Mouse (Mus musculus) forebrain, embryonic 14.5 days (tissue): ENCODE results near the gene Sipa1. TPM values are rescaled to one million over a fixed set of nuclear protein-coding genes. Genes with fewer than 3 reads are reported as not detected.

Source experiments
- ATAC-seq: fragments of 200-750 bp; cut with Nextera tagmentation; 2 replicates; pipeline ENCODE4 v1.8.0; 2017; ENCODE audit warnings: mild to moderate bottlenecking, moderate library complexity
- DNase-seq: peaks from one replicate; pipeline ENCODE4 v3.0.0-alpha.2; 2015; ENCODE audit warnings: low spot score
- H3K27ac ChIP-seq: fragments of 300-500 bp; sonication (generic); 2 replicates; pipeline ENCODE4 v1.5.1; 2014; ENCODE audit warnings: low read depth, mild to moderate bottlenecking, control low read depth, low read length, moderate library complexity
- H3K27me3 ChIP-seq: fragments of 300-500 bp; sonication (generic); replicated peaks from 2 replicates; pipeline ENCODE4 v1.6.1; 2014; ENCODE audit warnings: low read length, control low read depth, mixed read lengths; ENCODE audit not compliant: control insufficient read depth, insufficient read depth
- H3K36me3 ChIP-seq: fragments of 300-500 bp; sonication (generic); 2 replicates; pipeline ENCODE4 v1.6.1; 2014; ENCODE audit warnings: low read length, control low read depth; ENCODE audit not compliant: control insufficient read depth, insufficient read depth
- H3K4me1 ChIP-seq: fragments of 300-500 bp; sonication (generic); 2 replicates; pipeline ENCODE4 v1.6.1; 2014; ENCODE audit warnings: antibody characterized with exemption, low read length, control low read depth; ENCODE audit not compliant: control insufficient read depth, insufficient read depth
- H3K4me2 ChIP-seq: fragments of 300-500 bp; sonication (generic); 2 replicates; pipeline ENCODE4 v1.6.1; 2014; ENCODE audit warnings: mild to moderate bottlenecking, control low read depth, low read length
- H3K4me3 ChIP-seq: fragments of 300-500 bp; sonication (generic); 2 replicates; pipeline ENCODE4 v1.5.1; 2014; ENCODE audit warnings: low read depth, low read length, control low read depth
- H3K9ac ChIP-seq: fragments of 300-500 bp; sonication (generic); 2 replicates; pipeline ENCODE4 v1.6.1; 2014; ENCODE audit warnings: mild to moderate bottlenecking, low read length, control low read depth, moderate library complexity
- H3K9me3 ChIP-seq: fragments of 300-500 bp; sonication (generic); replicated peaks from 2 replicates; pipeline ENCODE4 v1.6.1; 2016; ENCODE audit warnings: low read length, control low read depth, mixed read lengths; ENCODE audit not compliant: control insufficient read depth
- WGBS: fragments of 180-500 bp; shearing (Covaris S2); extraction: QIAGEN DNeasy Blood & Tissue Kit; methylation state at CpG from one replicate; pipeline ENCODE4 v1.1.7; 2014; 5-methylcytosine and 5-hydroxymethylcytosine counted together
- microRNA-seq: library from miRNA; unstranded; fragments of <30 nt; microRNA quantifications from one replicate; pipeline ENCODE4, GENCODE M21; 2016
- polyA plus RNA-seq: library from polyadenylated mRNA; unstranded; fragments of >200 nt; fragmentation: Nextera tagmentation; extraction: Ambion mirVana; gene quantifications from 2 replicates; pipeline ENCODE4 v1.2.1, GENCODE M21; 2014

The Sipa1 gene
- polyA plus RNA-seq, 1 experiment from 2014 or later: 9.2 TPM

DNA sequence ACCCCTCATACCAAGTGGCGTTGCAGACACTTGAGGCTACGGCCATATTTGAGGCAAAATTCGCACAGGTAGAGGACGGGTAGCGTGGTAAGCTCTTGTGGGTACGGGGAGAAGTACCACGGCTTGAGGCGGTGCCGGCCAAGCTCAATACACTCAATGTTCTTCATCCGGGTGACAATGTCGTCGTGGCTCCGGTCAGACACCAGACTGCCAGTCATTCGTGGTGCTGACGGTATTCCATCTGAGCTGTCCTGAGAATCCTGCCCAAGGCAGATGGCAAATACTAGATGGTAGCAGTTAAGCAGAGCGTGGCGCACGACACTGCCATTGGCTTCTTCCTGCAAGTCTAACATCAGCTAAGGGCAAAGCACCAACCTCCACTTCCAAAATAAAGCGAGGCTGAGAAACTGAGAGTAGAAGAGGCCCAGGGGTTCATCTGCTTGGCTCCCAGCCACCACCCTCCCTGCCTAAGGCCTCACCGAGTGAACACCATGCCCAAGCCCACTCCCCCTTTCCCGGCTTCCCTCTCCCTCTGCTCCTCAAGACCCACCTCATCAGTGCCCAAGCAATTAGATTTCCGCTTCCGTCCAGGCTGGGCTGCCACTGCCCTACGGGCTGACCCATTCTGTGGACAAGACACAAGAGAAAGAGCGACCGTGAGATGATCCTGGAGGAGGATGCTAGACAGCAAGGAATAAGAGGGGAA, 55.6 kb downstream of the Sipa1 start:
- peaks cover 14% of the 10 kb centered on the region for H3K4me1 ChIP-seq
- H3K9ac ChIP-seq: no peak overlapping the region
- H3K4me3 ChIP-seq: no peak overlapping the region
- peaks cover 59% of the 10 kb centered on the region for H3K36me3 ChIP-seq
- ATAC-seq (no peak), DNase-seq (no peak)
- H3K27ac ChIP-seq: no peak overlapping the region
- H3K4me2 ChIP-seq: no peak overlapping the region
- H3K9me3 ChIP-seq: no peaks in the 10 kb centered on the region
- no peaks in the 10 kb centered on the region for H3K27me3 ChIP-seq
- WGBS: 94% methylated on average over 26 of the region's 26 CpGs

- H3K4me3 ChIP-seq: no peak overlapping the region
- peaks cover 20% of the 10 kb centered on the region for H3K4me1 ChIP-seq
- H3K9me3 ChIP-seq: no peaks in the 10 kb centered on the region
- ATAC-seq: no peak
- H3K27ac ChIP-seq: no peak overlapping the region
- DNase-seq: no peak
- H3K36me3 ChIP-seq: peaks cover 62% of the 10 kb centered on the region
- 87% methylated on average over 8 of the region's 8 CpGs for WGBS
- no peaks in the 10 kb centered on the region for H3K27me3 ChIP-seq
- no peak overlapping the region for H3K4me2 ChIP-seq
- no peak overlapping the region for H3K9ac ChIP-seq
Observed at GRCm38 (mm10) chr19:5606196-5606595, 57.3 kb downstream of the Sipa1 start.

DNA sequence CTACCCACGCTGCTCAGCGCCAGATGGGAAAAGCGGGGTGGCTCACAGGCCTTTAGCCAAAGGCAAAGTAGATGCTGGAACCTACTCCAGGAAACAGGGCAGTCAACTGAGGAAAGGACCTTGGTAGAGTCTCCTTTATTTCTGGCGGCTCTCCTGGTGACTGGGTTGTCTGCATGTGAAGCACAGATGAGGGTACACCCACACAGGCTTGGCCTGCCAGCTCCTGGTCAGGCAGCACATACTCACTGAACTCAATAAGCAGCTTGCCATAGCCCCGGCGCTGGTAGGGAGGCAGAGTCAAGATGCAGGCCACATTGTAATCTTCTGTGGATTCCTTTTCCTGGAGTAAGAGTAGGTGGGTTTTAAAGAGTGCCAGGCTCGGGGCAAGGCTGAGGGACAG, 58.4 kb downstream of the Sipa1 start:
- peaks cover 15% of the 10 kb centered on the region for H3K4me1 ChIP-seq
- no peak for DNase-seq

GRCm38 (mm10) chr19:5603664-5604063, 59.8 kb downstream of the Sipa1 start:
- Histone ChIP-seq H3K4me1 (peaks cover 11% of the 10 kb centered on the region), H3K4me3 (no peak overlapping the region), H3K9me3 (no peaks in the 10 kb centered on the region), H3K27ac (no peak overlapping the region), H3K27me3 (no peaks in the 10 kb centered on the region), H3K4me2 (no peak overlapping the region), H3K36me3 (peaks cover 61% of the 10 kb centered on the region), H3K9ac (no peak overlapping the region)
- 90% methylated on average over 7 of the region's 7 CpGs for WGBS
- DNase-seq: no peak
- ATAC-seq: no peak

More for the DNA sequence above, 58.4 kb downstream of the Sipa1 start:
- H3K4me2 ChIP-seq: no peak overlapping the region
- H3K9ac ChIP-seq: no peak overlapping the region
- ATAC-seq: no peak
- H3K9me3 ChIP-seq: no peaks in the 10 kb centered on the region
- no peak overlapping the region for H3K27ac ChIP-seq
- no peaks in the 10 kb centered on the region for H3K27me3 ChIP-seq
- WGBS: 93% methylated on average over 7 of the region's 7 CpGs
- H3K36me3 ChIP-seq: peaks cover 62% of the 10 kb centered on the region
- H3K4me3 ChIP-seq: no peak overlapping the region

GRCm38 (mm10) chr19:5601752-5602541, 61.6 kb downstream of the Sipa1 start, which contains the start of gene Rnaseh2c:
Gene Rnaseh2c, plus strand, starts transcription at chr19:5601873.
- WGBS: under 1% methylated on average over 64 of the region's 64 CpGs
- peak within 1 kb of the TSS; percentile 94 for H3K9ac ChIP-seq
- no peaks in the 10 kb centered on the region for H3K9me3 ChIP-seq
- peak; percentile 93 for ATAC-seq
- peak; percentile 96 for DNase-seq
- peaks cover 11% of the 10 kb centered on the region for H3K4me1 ChIP-seq
- H3K4me3 ChIP-seq: peak within 1 kb of the TSS; percentile 92
- H3K36me3 ChIP-seq: peaks cover 43% of the 10 kb centered on the region
- H3K27me3 ChIP-seq: no peaks in the 10 kb centered on the region
- H3K27ac ChIP-seq: peak within 1 kb of the TSS; percentile 82
- H3K4me2 ChIP-seq: peak within 1 kb of the TSS; percentile 90

Small RNA genes within 50 kb of the gene (microRNA-seq; reads per million reads assigned to microRNA genes)
- 0.53 reads per million for gene Mir6987

Other genes starting within 250 kb of the Sipa1 start
- gene Drap1, start 238.7 kb downstream of the Sipa1 start, polyA plus RNA-seq: 255 and 263 TPM in 2 replicates
- 36.7 and 46.9 TPM in 2 replicates for gene AI837181, start 238.6 kb downstream of the Sipa1 start, polyA plus RNA-seq
- gene Fosl1, start 216.2 kb downstream of the Sipa1 start, polyA plus RNA-seq: not detected in 2 replicates
- gene Ccdc85b, start 205.8 kb downstream of the Sipa1 start, polyA plus RNA-seq: 5.9 and 6.4 TPM in 2 replicates
- 153 and 167 TPM in 2 replicates for gene Fibp, start 203.1 kb downstream of the Sipa1 start, polyA plus RNA-seq
- gene Ctsw, start 195.2 kb downstream of the Sipa1 start, polyA plus RNA-seq: 3.4 and 5.3 TPM in 2 replicates
- gene Efemp2, start 189.8 kb downstream of the Sipa1 start, polyA plus RNA-seq: 25.1 and 29.0 TPM in 2 replicates
- gene Mus81, start 175.3 kb downstream of the Sipa1 start, polyA plus RNA-seq: 51.8 and 57.1 TPM in 2 replicates
- gene Cfl1, start 173.3 kb downstream of the Sipa1 start, polyA plus RNA-seq: 4,491 and 4,757 TPM in 2 replicates
- gene 1700020D05Rik, start 159.9 kb downstream of the Sipa1 start, polyA plus RNA-seq: 0.28 TPM in 1 of 2 replicates, not detected in the other
- gene Snx32, start 153.2 kb downstream of the Sipa1 start, polyA plus RNA-seq: 55.3 and 73.2 TPM in 2 replicates
- gene Ovol1, start 103.1 kb downstream of the Sipa1 start, polyA plus RNA-seq: 0.16 TPM in 1 of 2 replicates, not detected in the other
- gene Ap5b1, start 95.7 kb downstream of the Sipa1 start, polyA plus RNA-seq: 1.5 and 1.6 TPM in 2 replicates
- 85.7 and 95.8 TPM in 2 replicates for gene Rnaseh2c, start 61.8 kb downstream of the Sipa1 start, polyA plus RNA-seq
- 43.7 and 49.7 TPM in 2 replicates for gene Kat5, start 53.5 kb downstream of the Sipa1 start, polyA plus RNA-seq
- 29.8 and 35.8 TPM in 2 replicates for gene Rela, start 26.2 kb downstream of the Sipa1 start, polyA plus RNA-seq
- gene Map3k11, start 25.0 kb upstream of the Sipa1 start, polyA plus RNA-seq: 9.2 and 11.8 TPM in 2 replicates
- gene Pcnx3, start 25.2 kb upstream of the Sipa1 start, polyA plus RNA-seq: 20.9 and 24.6 TPM in 2 replicates
- 0.17 TPM in 1 of 2 replicates, not detected in the other for gene Kcnk7, start 40.7 kb upstream of the Sipa1 start, polyA plus RNA-seq
- gene Ehbp1l1, start 62.6 kb upstream of the Sipa1 start, polyA plus RNA-seq: 7.0 and 10.1 TPM in 2 replicates
- gene Fam89b, start 65.9 kb upstream of the Sipa1 start, polyA plus RNA-seq: 204 and 233 TPM in 2 replicates
- 8.5 and 10.7 TPM in 2 replicates for gene Ltbp3, start 77.2 kb upstream of the Sipa1 start, polyA plus RNA-seq
- gene Scyl1, start 107.7 kb upstream of the Sipa1 start, polyA plus RNA-seq: 56.1 and 67.9 TPM in 2 replicates
- 13.1 and 16.0 TPM in 2 replicates for gene Frmd8, start 211.6 kb upstream of the Sipa1 start, polyA plus RNA-seq
- gene Slc25a45, start 214.1 kb upstream of the Sipa1 start, polyA plus RNA-seq: 1.7 TPM in 2 replicates
- 7.0 and 7.1 TPM in 2 replicates for gene Tigd3, start 230.4 kb upstream of the Sipa1 start, polyA plus RNA-seq
- gene Dpf2, start 249.3 kb upstream of the Sipa1 start, polyA plus RNA-seq: 127 and 136 TPM in 2 replicates